Mouse (Mus musculus) ovary, adult 18-20 months (tissue): ENCODE measurements around the gene Sp1.

ENCODE experiments used
- DNase-seq: peaks from one replicate; pipeline ENCODE4 v3.0.0; 2022; ENCODE audit warnings: low spot score, mixed read lengths

The Sp1 gene

GRCm38 (mm10) chr15:102433173-102433572 lies 27.2 kb downstream of the Sp1 start:
- no peak for DNase-seq

GRCm38 (mm10) chr15:102442490-102442889 lies 36.5 kb downstream of the Sp1 start:
- DNase-seq = peak; percentile 67

GRCm38 (mm10) chr15:102445146-102445545 lies 39.2 kb downstream of the Sp1 start, which contains the start of gene Amhr2:
Amhr2 (plus strand) TSS chr15:102445367.
- DNase-seq = peak; percentile 72

- DNase-seq = peak; percentile 74
These were observed 40.5 kb downstream of the Sp1 start for GRCm38 (mm10) chr15:102446448-102446847.

- DNase-seq = no peak
These were observed 43.4 kb downstream of the Sp1 start for GRCm38 (mm10) chr15:102449366-102449765.

- no peak for DNase-seq
These were observed 45.0 kb downstream of the Sp1 start for GRCm38 (mm10) chr15:102450928-102451327.

GRCm38 (mm10) chr15:102451666-102452430 lies 45.9 kb downstream of the Sp1 start:
- no peak for DNase-seq

GRCm38 (mm10) chr15:102455993-102456392 lies 50.0 kb downstream of the Sp1 start:
- DNase-seq = no peak

- no peak for DNase-seq
These were observed 52.2 kb downstream of the Sp1 start for GRCm38 (mm10) chr15:102458050-102458736.

GRCm38 (mm10) chr15:102458904-102459317 lies 53.0 kb downstream of the Sp1 start, which contains the start of gene Prr13:
Prr13 (plus strand) TSS chr15:102459028.
- peak; percentile 89 for DNase-seq

- no peak for DNase-seq
These were observed 53.4 kb downstream of the Sp1 start for GRCm38 (mm10) chr15:102459381-102459780.

- DNase-seq = no peak
These were observed 53.9 kb downstream of the Sp1 start for GRCm38 (mm10) chr15:102459847-102460246.

- DNase-seq = no peak
These were observed 54.5 kb downstream of the Sp1 start for GRCm38 (mm10) chr15:102460409-102460808.

- no peak for DNase-seq
These were observed 55.0 kb downstream of the Sp1 start for GRCm38 (mm10) chr15:102460971-102461370.

- DNase-seq = no peak
These were observed 55.6 kb downstream of the Sp1 start for GRCm38 (mm10) chr15:102461430-102462075.

- DNase-seq = no peak
These were observed 57.7 kb downstream of the Sp1 start for GRCm38 (mm10) chr15:102463666-102464065.

- no peak for DNase-seq
These were observed 62.9 kb downstream of the Sp1 start for GRCm38 (mm10) chr15:102468675-102469370.

GRCm38 (mm10) chr15:102470183-102470604 lies 64.3 kb downstream of the Sp1 start, which contains the start of gene Pcbp2:
Pcbp2 (plus strand) TSS chr15:102470539.
- DNase-seq = peak; percentile 97

- peak; percentile 76 for DNase-seq
These were observed 64.8 kb downstream of the Sp1 start for GRCm38 (mm10) chr15:102470605-102471294.

- no peak for DNase-seq
These were observed 65.3 kb downstream of the Sp1 start for GRCm38 (mm10) chr15:102471295-102471645.

GRCm38 (mm10) chr15:102471727-102472126 lies 65.8 kb downstream of the Sp1 start:
- DNase-seq = no peak
